Mouse (Mus musculus) cerebellum, postnatal 36 days (tissue): ENCODE measurements at regions not wholly inside any gene's neighbourhood (a gene's known extent, or its start where the extent isn't known, plus 50 kb on each side); places are given as distances from the start of the nearest gene placed in this dataset.
"Not testable (repeated sequence)": the region's sequence is repeated elsewhere in the genome, so short reads cannot be mapped to it uniquely, and the experiment has no call there.

Experiments
- DNase-seq, 2 experiments: peaks; one replicate each; pipeline ENCODE4 v3.0.0; 2021 to 2022; ENCODE audit warnings: mixed read lengths in 2 of 2

- DNase-seq, result no peak
Measured at GRCm38 (mm10) chr17:4889577-4889976, 104.6 kb upstream of the Arid1b start.

GRCm38 (mm10) chr17:4890131-4890530 lies 104.0 kb upstream of the Arid1b start:
- no peak for DNase-seq

- no peak for DNase-seq
Measured at GRCm38 (mm10) chr17:4891576-4891975, 102.6 kb upstream of the Arid1b start.

GRCm38 (mm10) chr17:4894756-4895330 lies 99.3 kb upstream of the Arid1b start:
- not testable (repeated sequence) for DNase-seq

- no peak for DNase-seq
Measured at GRCm38 (mm10) chr17:4903129-4903528, 91.0 kb upstream of the Arid1b start.

GRCm38 (mm10) chr17:4906504-4906903 lies 87.6 kb upstream of the Arid1b start:
- peak in 1 of 2 experiments; percentile 15 for DNase-seq

GRCm38 (mm10) chr17:4907181-4907752 lies 86.9 kb upstream of the Arid1b start:
- DNase-seq, result peak; percentile 46 to 63

GRCm38 (mm10) chr17:4907841-4908571 lies 86.1 kb upstream of the Arid1b start:
- peak; percentile 95 to 97 for DNase-seq

- no peak for DNase-seq
Measured at GRCm38 (mm10) chr17:4908572-4908965, 85.6 kb upstream of the Arid1b start.

- DNase-seq, result no peak
Measured at GRCm38 (mm10) chr17:4910182-4910581, 84.0 kb upstream of the Arid1b start.

- DNase-seq, result no peak
Measured at GRCm38 (mm10) chr17:4913001-4913400, 81.1 kb upstream of the Arid1b start.

- no peak for DNase-seq
Measured at GRCm38 (mm10) chr17:4919866-4920495, 74.2 kb upstream of the Arid1b start.

- DNase-seq, result no peak
Measured at GRCm38 (mm10) chr17:4921121-4921520, 73.0 kb upstream of the Arid1b start.

GRCm38 (mm10) chr17:4928631-4929030 lies 65.5 kb upstream of the Arid1b start:
- DNase-seq, result no peak

- DNase-seq, result no peak
Measured at GRCm38 (mm10) chr17:4935268-4935667, 58.9 kb upstream of the Arid1b start.

- no peak for DNase-seq
Measured at GRCm38 (mm10) chr17:4940589-4940988, 53.5 kb upstream of the Arid1b start.

GRCm38 (mm10) chr17:4941286-4941800 lies 52.8 kb upstream of the Arid1b start:
- no peak for DNase-seq

GRCm38 (mm10) chr17:4942868-4943267 lies 51.3 kb upstream of the Arid1b start:
- no peak for DNase-seq
